Mouse (Mus musculus) cerebellum, adult 18-20 months (tissue): ENCODE results near the gene Masp2.

Experiments used
- DNase-seq, 2 experiments: peaks; one replicate each; pipeline ENCODE4 v3.0.0; 2021

The Masp2 gene

DNA sequence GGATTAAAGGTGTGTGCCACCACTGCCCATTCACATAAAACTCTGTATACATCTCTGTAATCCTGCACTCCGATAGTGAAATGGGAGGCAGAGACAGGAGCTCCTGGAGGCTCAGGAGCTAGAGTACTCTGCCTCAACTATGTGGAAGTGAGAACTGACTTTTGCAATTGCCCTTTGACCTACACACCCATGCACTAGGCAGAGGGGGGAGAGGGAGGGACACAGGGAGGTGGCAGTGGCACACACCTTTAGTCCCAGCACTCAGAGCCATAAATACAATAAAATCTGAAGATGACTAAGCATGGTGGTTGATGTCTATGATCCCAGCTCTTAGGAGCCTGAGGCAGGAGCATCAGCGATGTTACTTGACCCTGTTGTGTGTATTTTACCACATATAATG, 37.1 kb downstream of the Masp2 start:
- DNase-seq, result no peak

DNA sequence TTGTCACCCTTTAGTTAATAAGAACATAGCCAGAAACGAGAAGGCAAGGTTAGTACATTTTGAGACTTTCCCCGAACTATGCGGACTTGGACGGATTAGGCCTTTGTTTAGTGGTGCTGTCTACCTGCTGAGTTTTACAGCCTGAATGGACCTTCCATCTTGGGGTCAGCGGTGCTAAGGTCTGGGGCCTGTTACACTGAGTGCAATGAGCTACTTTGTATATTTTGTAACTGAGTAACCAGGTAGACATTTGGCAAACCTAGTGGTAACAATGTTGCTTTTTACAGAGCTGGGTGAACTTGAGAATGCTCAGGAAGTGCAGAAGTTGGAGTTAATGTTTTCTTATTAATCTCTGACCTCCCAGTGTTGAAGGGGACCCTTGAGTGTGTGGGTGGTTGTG, 38.8 kb downstream of the Masp2 start:
- no peak for DNase-seq

- DNase-seq, result no peak
These were observed 41.2 kb downstream of the Masp2 start, which contains the start of gene Gm572 for GRCm38 (mm10) chr4:148643291-148644156. Gene Gm572 (plus strand): TSS chr4:148643317.

DNA sequence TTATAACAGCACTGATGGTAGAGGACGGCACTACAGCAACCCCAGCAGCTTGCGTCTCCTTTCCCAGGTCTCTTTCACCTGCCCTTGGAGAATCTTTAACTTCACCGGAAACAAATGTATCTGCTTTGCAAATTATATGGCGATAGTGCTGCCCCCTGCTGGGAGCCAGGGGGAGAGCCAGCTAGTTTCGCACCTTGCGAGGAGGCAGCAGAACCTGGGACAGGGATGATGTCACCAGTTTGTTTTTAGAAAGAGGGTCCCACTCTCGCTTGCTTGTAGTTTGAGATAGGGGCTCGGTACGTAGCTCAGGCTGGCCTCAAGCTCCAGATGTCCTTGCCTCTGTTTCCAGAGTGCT, 41.8 kb downstream of the Masp2 start:
- DNase-seq, result peak; percentile 74 to 79

GRCm38 (mm10) chr4:148644926-148645325, 42.6 kb downstream of the Masp2 start:
- DNase-seq, result no peak

DNA sequence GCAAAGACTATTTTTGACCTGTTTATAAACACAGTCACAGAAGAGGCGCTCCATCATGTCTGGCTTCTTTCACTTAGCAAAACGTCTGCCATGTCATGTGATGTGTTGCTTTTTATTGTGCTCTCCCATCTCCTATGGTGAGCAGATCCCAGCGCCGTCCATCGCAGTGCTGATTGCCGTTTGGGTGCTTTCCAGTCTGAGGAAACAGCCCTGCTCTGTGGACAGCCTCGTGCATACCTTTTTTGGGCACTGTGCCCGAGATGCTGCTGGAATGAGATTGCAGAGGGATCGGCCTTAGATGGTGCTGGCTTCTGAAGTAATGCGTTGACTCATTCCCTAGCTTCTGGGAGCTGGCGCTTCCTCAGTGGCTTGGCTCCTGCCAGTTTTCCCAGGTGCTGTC, 44.3 kb downstream of the Masp2 start:
- DNase-seq, result peak; percentile 70 to 72

- no peak for DNase-seq
These were observed 47.0 kb downstream of the Masp2 start for GRCm38 (mm10) chr4:148649309-148649708.

GRCm38 (mm10) chr4:148651045-148651444, 48.7 kb downstream of the Masp2 start:
- DNase-seq, result peak; percentile 74 to 80

DNA sequence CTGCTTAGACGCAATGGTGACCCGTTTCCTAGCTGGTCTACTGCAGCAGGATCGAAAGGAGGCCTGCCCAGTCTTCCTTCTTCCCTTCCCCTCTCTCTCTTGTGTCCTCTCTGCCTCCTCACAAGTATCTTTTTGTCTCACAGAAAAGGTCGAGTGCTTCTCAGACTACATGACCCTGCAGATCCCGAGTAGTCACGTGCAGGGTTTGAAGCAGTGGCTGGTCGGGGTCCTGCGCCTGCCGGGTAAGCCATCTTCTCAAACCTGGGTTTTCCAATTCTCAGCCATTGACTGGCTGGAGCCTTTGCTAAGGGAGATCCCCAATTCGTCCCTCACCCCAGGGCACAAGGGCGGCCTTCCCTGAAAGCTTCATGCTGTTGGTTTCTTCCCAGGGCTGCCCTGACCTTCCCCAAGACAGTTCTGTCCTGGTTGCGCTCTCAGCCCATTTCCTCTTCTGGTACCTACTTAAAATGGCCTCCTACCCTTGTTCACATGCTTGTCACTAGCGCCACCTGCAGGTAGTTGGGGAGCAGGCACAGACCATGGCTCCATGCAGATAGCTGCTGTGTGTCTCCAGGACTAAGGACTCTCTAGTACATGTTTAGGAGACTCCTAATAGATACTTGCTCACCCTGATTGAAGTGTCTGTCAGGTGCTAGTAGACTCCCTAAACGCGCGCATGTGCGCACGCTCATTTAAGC, 52.5 kb downstream of the Masp2 start:
- DNase-seq, result peak; percentile 12 to 44

DNA sequence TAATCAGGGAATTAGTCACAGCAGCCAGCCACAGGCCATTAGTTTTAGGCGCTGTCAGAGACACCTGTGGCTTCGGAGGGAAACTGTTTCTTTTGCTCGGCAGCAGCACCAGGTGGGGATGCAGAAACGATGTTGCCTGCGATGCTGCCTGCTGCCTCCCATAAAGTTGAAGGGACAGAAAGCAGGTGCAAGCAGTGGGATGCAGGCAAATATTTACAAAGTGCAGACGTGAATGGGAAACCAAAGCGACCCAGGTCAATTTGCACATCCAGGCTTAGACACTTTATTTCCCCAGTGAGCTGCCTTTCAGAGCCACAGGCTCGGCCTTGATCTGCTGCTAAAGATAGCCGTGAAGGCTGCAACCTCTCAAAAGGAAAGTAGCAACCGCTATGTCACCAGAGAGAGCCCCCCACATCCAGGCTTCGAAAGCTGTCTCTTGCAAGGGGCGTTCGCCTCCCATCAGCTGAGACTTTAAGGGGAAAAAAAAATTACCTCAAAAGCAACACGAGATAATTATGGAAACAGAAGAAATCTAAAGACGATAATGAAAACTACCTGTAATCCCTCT, 54.4 kb downstream of the Masp2 start:
- DNase-seq, result no peak

DNA sequence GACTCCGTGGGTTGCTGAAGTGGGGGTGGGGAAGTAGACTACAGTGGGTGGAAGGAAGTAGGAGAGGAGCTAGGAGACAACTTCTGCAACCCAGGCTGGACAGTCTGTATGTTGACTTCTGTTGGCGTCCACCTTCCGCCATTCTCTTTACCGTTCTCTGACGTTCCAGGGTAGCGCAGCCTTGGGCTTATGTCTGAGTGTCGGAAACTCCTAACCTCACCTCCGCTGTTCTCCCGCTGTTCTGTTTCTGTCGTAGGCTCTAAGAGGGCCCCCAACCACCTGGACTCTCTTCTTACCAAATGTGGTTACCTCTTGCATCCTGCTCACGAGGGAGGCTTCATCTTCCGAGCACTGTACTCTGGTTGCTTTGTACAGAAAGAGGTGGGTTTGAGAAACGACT, 55.4 kb downstream of the Masp2 start:
- no peak for DNase-seq

GRCm38 (mm10) chr4:148660174-148660573, 57.8 kb downstream of the Masp2 start:
- DNase-seq, result no peak

DNA sequence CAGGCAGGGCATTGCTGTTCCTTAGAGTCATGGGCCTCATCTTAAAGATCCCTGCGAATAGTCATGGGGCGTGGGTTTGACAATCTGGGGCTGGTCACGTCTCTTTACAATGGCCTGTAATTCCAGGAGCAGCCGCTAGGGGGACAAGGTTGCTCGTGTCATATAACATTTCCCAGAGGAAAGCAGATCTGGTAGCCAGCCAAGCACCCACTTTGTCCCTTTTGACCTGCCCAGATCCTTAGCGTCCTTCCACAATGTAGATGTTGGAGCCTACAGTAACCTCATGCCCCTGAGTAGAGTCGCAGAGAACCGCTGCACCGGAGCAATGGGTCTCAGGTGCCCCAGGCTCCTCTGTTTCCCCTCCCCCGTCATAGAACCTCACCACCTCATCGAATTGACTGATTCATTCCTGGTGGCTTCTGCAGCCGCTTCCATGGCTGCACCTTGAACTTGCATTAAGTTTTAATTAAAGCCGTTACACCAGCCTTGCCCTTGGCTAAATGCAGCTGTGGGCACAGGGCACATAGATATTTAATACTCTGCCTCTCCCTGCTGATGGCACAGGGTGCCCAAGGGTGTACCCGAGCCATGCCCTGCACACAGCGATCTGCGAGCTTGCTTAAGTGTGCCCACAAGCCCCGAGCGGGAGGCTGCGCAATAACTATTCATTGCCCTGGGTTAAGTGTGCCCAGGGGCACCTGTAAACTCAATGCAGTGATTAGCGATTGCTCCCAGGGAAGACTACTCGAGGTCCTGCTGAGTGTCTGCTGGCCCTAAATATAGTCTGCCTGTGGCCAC, 60.0 kb downstream of the Masp2 start:
- peak; percentile 68 to 74 for DNase-seq

DNA sequence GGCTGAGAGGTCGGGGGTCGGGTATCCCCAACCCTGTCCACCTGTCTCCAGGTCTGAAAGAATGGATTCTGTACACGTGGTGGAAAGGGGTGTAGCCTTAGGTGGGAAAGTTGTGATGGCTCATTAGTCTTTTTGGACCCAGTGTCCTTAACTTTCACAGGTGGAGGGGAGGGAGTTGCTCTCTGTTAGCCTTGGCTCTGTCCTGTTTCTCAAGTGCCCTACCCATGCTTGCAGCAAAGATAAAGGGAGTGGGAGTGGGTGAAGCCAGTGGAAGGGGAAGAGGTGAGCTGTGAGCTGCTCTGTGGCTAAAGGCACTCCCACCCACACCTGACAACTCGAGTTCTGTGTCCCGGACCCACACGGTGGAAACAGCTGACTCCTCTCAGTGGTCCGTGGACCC, 61.0 kb downstream of the Masp2 start:
- no peak for DNase-seq

- DNase-seq, result no peak
These were observed 61.7 kb downstream of the Masp2 start for GRCm38 (mm10) chr4:148664021-148664420.
